Mouse (Mus musculus): ENCODE results near the gene Fndc10.
"Not testable (repeated sequence)": the region's sequence is repeated elsewhere in the genome, so short reads cannot be mapped to it uniquely, and the experiment has no call there.

The Fndc10 gene

DNA sequence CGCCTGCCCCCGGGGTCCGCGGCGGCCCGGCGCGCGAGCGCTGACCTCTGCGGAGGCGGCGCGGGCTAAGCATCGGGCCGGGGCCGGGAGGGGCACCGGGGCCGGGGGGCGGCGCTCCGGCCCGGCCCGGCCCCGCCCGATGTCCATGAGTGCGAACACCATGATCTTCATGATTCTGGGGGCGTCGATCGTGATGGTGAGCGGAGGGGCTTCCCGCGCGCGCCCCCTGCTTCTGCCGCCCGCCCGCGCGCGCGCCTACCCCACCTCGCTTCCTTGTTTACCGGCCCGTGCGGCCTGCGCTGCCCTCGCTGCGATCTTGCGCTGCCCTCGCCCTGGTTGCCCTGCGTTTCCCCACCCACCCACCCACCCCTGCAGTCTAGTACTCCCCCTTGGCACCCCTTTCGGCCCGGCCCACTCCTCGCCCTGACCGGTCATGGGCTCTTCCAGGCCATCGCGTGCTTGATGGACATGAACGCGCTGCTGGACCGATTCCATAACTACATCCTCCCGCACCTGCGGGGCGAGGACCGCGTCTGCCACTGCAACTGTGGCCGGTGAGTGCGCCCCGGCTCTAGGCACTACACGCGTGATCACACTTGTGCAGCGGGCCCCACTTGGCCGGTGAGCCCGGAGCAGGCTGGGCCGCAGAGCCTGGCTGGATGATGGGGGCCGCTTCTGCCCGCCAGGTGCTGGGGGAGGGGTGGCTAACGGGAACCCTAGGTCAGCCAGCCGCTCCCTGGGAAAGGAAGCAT, 41.0 kb downstream of the Fndc10 start:
- peak; percentile 12 to 21 for DNase-seq (ENCODE audit: low spot score in 2 of 2)

- no peak for DNase-seq (ENCODE audit: low spot score in 2 of 2)
These were observed 41.6 kb downstream of the Fndc10 start for GRCm38 (mm10) chr4:155735788-155736187.

DNA sequence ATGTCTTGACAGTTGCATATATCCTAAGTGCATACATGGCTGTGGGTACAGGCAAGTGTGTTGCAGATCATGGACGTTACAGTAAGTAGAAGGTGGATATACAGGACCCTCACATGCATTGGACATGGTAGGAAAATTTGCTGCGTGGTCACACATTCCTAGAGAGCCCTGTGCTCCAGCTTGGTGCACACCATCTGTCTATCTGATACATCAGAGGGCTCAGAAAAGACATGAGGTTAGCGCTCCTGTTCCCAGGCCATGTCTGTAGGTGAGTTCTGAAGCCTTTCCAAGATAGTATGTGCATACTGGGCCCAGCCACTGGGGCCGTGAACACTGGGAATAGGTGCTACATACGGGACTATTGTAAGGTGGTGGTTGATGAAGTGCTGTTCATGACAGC, 42.3 kb downstream of the Fndc10 start:
- DNase-seq (ENCODE audit: low spot score in 2 of 2), result no peak

- DNase-seq (ENCODE audit: low spot score in 2 of 2), result no peak
These were observed 44.1 kb downstream of the Fndc10 start for GRCm38 (mm10) chr4:155738262-155738661.

- DNase-seq (ENCODE audit: low spot score in 2 of 2), result no peak
These were observed 45.0 kb downstream of the Fndc10 start for GRCm38 (mm10) chr4:155739152-155739551.

DNA sequence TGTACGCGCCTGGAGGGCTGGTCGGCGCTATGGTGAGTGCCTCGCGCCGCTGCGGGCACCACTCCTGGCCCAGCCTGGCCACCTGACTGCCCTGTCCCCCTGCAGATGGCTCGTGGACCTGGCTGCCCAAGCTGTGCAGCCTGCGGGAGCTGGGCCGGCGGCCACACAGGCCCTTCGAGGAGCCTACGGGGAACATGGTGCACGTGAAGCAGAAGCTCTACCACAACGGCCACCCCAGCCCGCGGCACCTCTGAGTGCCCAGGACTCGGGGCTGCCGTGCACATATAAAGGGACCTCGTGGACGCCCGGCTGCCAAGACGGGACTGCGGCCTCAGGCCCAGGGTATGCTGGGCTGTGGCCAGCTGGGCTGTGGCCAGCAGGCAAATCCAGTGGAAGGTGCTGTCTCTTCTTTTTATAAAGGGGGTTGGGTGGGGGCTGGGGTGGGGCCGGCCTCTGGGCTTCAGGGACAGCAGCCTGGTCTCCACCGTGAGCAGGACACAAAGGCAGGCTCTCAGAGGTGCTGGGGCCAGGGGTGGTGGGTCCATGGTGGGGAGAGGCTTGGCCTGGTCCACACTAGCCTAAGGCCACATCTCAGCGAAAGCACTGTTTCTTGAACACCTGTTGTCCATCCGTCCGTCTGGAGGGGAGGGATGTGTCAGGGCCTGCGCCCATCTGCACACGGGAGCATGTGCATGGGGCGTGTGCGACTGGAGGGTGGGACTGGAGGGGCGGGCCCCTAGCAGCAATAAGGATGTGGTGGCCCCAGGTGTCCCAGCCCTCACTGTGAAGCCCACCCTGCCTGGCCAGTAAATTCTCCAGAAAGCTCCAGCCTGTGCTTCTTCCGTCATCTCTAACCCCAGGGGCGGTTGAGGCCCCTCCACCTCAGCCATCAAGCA, 45.8 kb downstream of the Fndc10 start:
- no peak for DNase-seq (ENCODE audit: low spot score in 2 of 2)

DNA sequence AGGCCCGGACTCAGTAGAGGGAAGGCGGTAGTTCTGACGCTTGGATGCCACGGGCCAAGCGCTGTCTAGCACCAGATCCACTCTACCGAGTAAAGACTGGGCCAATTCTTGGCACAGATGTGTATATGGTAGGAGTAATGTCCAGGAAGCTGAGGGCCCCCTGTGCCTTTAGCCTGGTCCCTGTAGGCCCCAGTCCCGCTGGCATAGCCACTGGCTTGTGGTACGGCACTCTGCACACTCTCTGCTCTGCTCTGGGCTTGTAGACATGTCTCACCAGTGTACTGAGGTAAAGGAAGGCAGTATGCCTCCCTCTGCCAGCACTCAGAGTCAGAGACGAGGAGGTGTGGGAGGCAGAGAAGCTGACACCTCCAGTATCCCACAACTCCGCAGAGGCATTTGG, 46.5 kb downstream of the Fndc10 start:
- DNase-seq (ENCODE audit: low spot score in 2 of 2), result not testable (repeated sequence)

DNA sequence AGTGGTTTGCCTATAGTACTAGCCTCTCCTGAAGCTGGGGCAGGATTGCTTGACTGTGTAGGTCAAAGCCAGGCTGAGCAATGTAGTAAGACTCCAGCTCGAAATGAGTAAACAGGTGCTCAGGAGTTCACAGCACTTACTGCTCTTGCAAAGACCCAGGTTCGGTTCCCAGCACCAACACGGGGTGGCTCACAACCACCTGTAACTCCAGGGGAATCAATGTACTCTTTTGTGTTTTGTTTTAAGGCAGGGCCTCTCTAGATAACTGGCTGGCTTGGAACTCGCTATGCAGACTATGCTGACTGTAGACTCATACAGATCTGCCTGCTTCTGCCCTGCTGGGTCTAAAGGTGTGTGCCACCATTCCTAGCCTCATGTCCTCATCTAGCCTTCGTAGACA, 48.5 kb downstream of the Fndc10 start:
- DNase-seq (ENCODE audit: low spot score in 2 of 2), result no peak

DNA sequence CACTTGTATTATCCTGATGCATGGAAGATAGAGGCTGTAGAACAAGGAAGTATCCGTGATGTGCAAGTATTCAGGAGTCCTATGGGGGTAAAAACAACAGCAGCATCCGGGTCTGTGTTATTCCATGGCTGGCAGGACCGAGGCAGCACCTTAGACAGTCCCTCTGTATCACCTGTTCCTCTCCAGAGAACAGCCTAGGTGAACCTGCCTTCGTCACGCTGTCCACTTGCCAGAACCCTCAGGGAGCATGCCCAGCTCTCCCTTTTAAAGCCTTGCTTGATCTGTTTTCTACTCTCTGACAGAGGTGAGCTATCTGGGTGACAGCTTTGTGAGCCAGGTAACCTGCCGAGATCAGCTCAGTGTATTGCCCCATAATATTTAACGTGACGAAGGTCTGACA, 50.3 kb downstream of the Fndc10 start:
- DNase-seq (ENCODE audit: low spot score in 2 of 2), result no peak

GRCm38 (mm10) chr4:155745136-155745535, 51.0 kb downstream of the Fndc10 start:
- DNase-seq (ENCODE audit: low spot score in 2 of 2), result no peak
